Mouse (Mus musculus): ENCODE data around the gene G3bp2.

- TF ChIP-seq CTCF (IDR thresholded peaks at IDR 0.05), result no peak
- no peak for TF ChIP-seq POLR2A (IDR thresholded peaks at IDR 0.05; ENCODE audit: insufficient read depth, low read depth, low read length)
Measured at GRCm38 (mm10) chr5:92050419-92050818, 33.1 kb downstream of the G3bp2 start.

All from heart, adult 2 months (tissue).